Mouse (Mus musculus) hematopoietic stem cell, adult 5-6 weeks (primary cell): ENCODE measurements around the gene Eps8l1. TPM values are rescaled to one million over a fixed set of nuclear protein-coding genes. Genes with fewer than 3 reads are reported as not detected.

Experiments
- ATAC-seq, 2 experiments: fragments of 125-278 bp in 1 of 2; replicated peaks in 1 of 2; 2 replicates each; pipeline ENCODE4 v1.8.0; 2016 to 2017; ENCODE audit warnings: inconsistent platforms in 2 of 2, mild to moderate bottlenecking in 2 of 2, moderate number of reproducible peaks in 2 of 2, low read depth in 1 of 2, moderate TSS enrichment in 1 of 2; ENCODE audit not compliant: low FRiP score in 2 of 2, poor library complexity in 2 of 2, severe bottlenecking in 2 of 2, insufficient read depth in 1 of 2, low TSS enrichment in 1 of 2
- total RNA-seq: library from RNA; stranded (forward); fragments of 172-1452, 232-1000 nt; gene quantifications from 2 replicates; pipeline ENCODE4 v1.2.3, GENCODE M21; 2017

The Eps8l1 gene
- total RNA-seq, 1 experiment from 2014 or later = 5.1 TPM

DNA sequence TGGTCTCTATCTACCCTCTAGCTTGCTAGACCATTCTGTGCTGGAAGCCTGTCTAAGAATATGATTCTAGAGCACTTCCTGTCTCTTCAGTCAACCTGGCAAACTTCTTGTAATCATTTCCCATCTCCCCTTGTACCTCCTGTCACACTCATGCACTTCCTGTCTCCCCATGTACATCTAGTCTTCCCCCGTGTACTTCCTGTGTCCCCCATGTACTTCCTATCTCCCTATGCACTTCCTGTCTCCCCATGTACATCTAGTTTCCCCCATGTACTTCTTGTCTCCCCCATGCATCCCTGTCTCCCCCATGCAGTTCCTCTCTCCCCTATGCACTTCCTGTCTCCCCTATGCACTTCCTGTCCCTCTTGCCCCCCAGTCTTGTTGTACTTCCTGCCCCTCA, 58.0 kb downstream of the Eps8l1 start:
- no peak for ATAC-seq

DNA sequence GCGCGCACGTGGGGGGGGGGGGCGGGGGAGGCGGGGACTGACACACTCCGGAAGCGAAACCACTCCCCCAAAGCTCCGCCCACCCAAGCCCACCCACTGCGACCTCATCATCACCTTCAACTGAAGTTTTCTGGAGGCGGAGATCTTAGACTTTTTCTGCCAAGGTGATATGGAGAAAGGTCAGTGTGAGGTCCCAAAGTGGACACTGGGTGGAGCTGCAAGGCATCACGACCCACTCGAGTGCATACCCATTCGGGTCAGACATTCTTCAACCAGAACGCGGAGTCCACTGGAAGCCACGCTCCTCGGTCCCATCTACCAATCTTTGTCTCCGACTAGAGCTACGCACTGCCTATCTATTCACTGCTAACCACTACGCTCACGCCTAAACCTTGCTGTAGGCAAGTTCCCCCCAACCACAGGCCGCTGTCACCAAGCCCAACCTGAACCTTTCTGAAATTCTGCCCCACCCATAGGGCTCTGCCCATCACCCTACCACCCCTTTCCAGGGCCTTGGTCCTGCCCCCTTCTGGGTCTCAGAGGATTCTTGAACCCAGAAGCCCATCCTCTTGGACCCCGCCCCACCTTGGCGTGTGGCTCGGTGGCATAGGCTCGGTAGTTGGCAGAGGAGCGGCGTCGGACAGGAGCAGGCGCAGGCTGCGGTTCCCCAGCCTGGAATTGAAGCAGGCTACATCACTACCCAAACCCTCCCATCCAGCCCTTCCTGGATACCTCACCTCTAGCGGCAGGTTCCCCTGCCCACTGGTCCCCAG, 60.9 kb downstream of the Eps8l1 start:
- no peak for ATAC-seq

GRCm38 (mm10) chr7:4522292-4522691, 61.8 kb downstream of the Eps8l1 start:
- ATAC-seq = no peak

DNA sequence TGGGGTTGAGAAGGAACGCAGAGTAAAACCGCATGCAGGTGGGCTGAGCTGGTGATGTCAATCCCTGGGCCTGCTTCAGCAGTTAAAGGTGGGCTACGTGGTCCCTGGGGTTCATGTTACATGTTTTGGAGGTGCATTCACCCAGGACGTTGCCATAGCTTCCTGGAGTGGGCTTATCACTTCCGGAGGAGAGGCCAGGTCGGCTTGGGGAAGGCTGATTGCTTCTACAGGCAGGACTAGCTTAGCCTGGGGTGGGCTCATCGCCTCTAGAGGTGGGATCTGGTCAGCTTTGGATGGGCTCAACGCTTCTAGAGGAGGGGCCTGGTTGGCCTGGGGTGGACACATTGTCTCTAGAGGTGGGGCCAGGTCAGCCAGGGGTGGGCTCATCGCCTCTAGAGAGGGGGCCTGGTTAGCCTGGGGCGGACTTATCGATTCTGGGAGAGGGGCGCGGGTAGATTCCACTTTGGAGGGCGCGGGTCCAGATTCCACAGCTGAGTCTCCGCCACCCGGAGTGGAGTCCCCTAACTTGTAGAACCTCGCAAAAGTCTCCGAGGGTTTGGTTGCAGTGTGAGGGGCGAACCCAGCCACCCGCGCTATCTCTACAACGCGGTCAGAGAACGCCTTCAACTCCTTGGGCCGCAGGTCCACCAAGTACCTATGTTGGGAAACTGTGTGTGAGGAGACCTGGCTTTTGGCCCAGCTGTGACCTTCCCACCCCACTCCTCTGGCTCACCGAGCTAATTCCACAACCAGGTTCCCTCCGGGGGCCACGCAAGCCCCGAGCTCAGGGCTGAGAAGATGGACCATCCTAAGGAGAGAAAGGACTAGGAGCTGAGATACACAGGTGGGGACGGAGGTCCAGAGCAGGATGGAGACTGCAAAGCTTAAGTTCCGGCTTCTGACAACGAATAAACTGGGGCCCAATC, 63.0 kb downstream of the Eps8l1 start:
- no peak for ATAC-seq

- ATAC-seq = peak; percentile 28 to 41; a peak in 1 of 4 replicates
These were observed 63.9 kb downstream of the Eps8l1 start, which contains the start of gene Tnni3 for GRCm38 (mm10) chr7:4524212-4524922. Gene Tnni3 (minus strand): TSS chr7:4524229.

- ATAC-seq = peak; percentile 93 to 97
These were observed 66.1 kb downstream of the Eps8l1 start for GRCm38 (mm10) chr7:4526341-4527301.

DNA sequence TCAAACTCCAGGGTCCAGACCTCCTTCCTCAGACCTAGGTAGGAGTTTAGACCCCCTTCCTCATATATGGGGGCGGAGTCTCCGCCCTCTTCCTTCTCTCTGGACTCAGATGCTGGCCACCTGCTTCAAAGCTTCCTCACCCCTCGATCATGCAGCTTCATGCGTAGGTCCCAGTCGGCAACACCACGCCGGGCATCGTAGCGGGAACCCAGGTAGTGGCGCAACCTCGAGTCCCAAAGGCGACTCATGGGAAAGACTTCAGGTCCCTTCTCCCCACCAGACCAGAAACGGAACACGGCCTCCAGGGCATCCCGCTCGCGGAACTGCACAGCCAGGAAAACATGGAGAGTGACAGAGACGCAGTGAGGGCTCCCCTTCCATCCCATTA, 66.8 kb downstream of the Eps8l1 start:
- 0 out of 4 replicates have a peak, but pooled peaks of 1 of the 2 experiments have one; percentile 5 for ATAC-seq

Other genes starting within 250 kb of the Eps8l1 start
- not detected in 2 replicates for gene Lilra5, start 222.9 kb upstream of the Eps8l1 start, total RNA-seq
- 3.5 and 4.5 TPM in 2 replicates for gene Ncr1, start 123.0 kb upstream of the Eps8l1 start, total RNA-seq
- gene Gp6, start 62.9 kb upstream of the Eps8l1 start, total RNA-seq = not detected in 2 replicates
- gene Rdh13, start 15.0 kb upstream of the Eps8l1 start, total RNA-seq = 14.4 and 25.2 TPM in 2 replicates
- gene Ppp1r12c, start 41.0 kb downstream of the Eps8l1 start, total RNA-seq = 134 and 190 TPM in 2 replicates
- 8.2 and 11.1 TPM in 2 replicates for gene Tnnt1, start 55.7 kb downstream of the Eps8l1 start, total RNA-seq
- 7.0 and 7.1 TPM in 2 replicates for gene Tnni3, start 63.6 kb downstream of the Eps8l1 start, total RNA-seq
- gene Dnaaf3, start 71.8 kb downstream of the Eps8l1 start, total RNA-seq = 2.4 and 2.6 TPM in 2 replicates
- gene Syt5, start 86.9 kb downstream of the Eps8l1 start, total RNA-seq = 1.0 TPM in 1 of 2 replicates, not detected in the other
- gene Ptprh, start 143.4 kb downstream of the Eps8l1 start, total RNA-seq = not detected in 2 replicates
- gene Tmem86b, start 170.7 kb downstream of the Eps8l1 start, total RNA-seq = 22.0 and 22.8 TPM in 2 replicates
- gene Ppp6r1, start 198.3 kb downstream of the Eps8l1 start, total RNA-seq = 155 and 186 TPM in 2 replicates
- 19.0 and 25.2 TPM in 2 replicates for gene Hspbp1, start 224.4 kb downstream of the Eps8l1 start, total RNA-seq
- gene Brsk1, start 229.9 kb downstream of the Eps8l1 start, total RNA-seq = 0.20 and 2.6 TPM in 2 replicates